Comparison of ENCODE assay signal across 12 mouse cellular contexts in the genomic region with DNA sequence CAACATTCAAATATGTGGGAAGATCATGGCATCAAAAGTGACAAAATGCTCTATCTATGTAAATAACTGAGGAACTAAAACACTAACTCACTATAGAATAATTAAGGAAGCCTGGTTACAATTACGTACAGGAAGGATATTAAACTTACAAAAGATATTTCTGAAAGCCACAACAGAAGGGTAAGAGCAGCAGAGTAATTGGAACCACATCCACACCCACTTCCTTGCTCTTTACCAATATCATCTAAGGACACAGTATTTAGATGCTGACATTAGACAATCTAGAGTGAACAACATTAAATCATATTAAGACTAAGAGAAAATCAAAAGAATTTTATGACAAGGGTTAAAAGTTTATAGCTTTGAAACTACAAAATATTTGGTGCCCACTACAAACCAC.
"Had no signal": no experiment of that assay in that cellular context is flagged by ENCODE, and none has a peak within 500 bp of the region (broad histone marks: within the 10 kb centered on the region; RNA-seq: fewer than 3 reads in every experiment).

No protein-coding gene starts in this region.

- H3K4me2 ChIP-seq: lung, embryonic 14.5 days; midbrain, embryonic 12.5 days; midbrain, embryonic 15.5 days; neural tube, embryonic 12.5 days had no signal

- H3K4me3 ChIP-seq: midbrain, embryonic 10.5 days; midbrain, embryonic 12.5 days; midbrain, embryonic 15.5 days; neural tube, embryonic 12.5 days had no signal

- H3K27ac ChIP-seq: midbrain, embryonic 10.5 days; midbrain, embryonic 12.5 days; midbrain, embryonic 15.5 days; neural tube, embryonic 12.5 days had no signal

- H3K4me1 ChIP-seq: midbrain, embryonic 10.5 days; midbrain, embryonic 12.5 days; midbrain, embryonic 15.5 days; neural tube, embryonic 12.5 days had no signal

- ATAC-seq: midbrain, embryonic 15.5 days had no signal

- H3K36me3 ChIP-seq: midbrain, embryonic 10.5 days; midbrain, embryonic 12.5 days; midbrain, embryonic 15.5 days; neural tube, embryonic 12.5 days had no signal

- H3K27me3 ChIP-seq: midbrain, embryonic 12.5 days; midbrain, embryonic 15.5 days; neural tube, embryonic 12.5 days had no signal

- H3K9ac ChIP-seq: lung, embryonic 14.5 days; midbrain, embryonic 12.5 days; midbrain, embryonic 15.5 days; neural tube, embryonic 12.5 days had no signal

- DNase-seq: lung, adult 18-20 months; lung, embryonic 14.5 days; lung, postnatal 10 days; lung, postnatal 4 days; right cerebral cortex, postnatal 14 days; thymus, adult 18-20 months; thymus, postnatal 14 days; thymus, postnatal 4 days had no signal

- H3K9me3 ChIP-seq: midbrain, embryonic 10.5 days; midbrain, embryonic 12.5 days; midbrain, embryonic 15.5 days; neural tube, embryonic 12.5 days had no signal
